Mouse (Mus musculus): ENCODE measurements around the gene Nphp1. TPM values are rescaled to one million over a fixed set of nuclear protein-coding genes. Genes with fewer than 3 reads are reported as not detected.

The Nphp1 gene
- total and polyA plus RNA-seq, 3 experiments = 4.6 to 9.7 (median 8.2) TPM

GRCm38 (mm10) chr2:127773938-127774577 is 14.6 kb downstream of the Nphp1 start:
- H3K79me2 ChIP-seq (replicated peaks; ENCODE audit: control insufficient read depth, extremely low read depth, insufficient read depth, poor library complexity, severe bottlenecking) = no peaks in the 10 kb centered on the region
- no peak for DNase-seq (ENCODE audit: extremely low read depth)
- peaks cover 3 to 7% of the 10 kb centered on the region in 2 experiments for H3K36me3 ChIP-seq (replicated peaks in 1 of 2; ENCODE audit: control insufficient read depth in 1 of 2, insufficient read depth in 1 of 2, low read length in 1 of 2)
- no peaks in the 10 kb centered on the region for H3K4me1 ChIP-seq (ENCODE audit: control insufficient read depth in 1 of 2, insufficient read depth in 2 of 2)
- no peak for TF ChIP-seq PAX5 (IDR thresholded peaks at IDR 0.05; ENCODE audit: low read length)
- no peak for TF ChIP-seq MEF2A (IDR thresholded peaks at IDR 0.05; ENCODE audit: borderline replicate concordance, low read depth, low read length)
- no peak for TF ChIP-seq ZMIZ1 (IDR thresholded peaks at IDR 0.05; ENCODE audit: low read depth, low read length)
- TF ChIP-seq GABPA (IDR thresholded peaks at IDR 0.05; ENCODE audit: insufficient replicate concordance, low read depth, low read length) = no peak
- TF ChIP-seq CTCF (conservative IDR thresholded peaks at IDR 0.05 in 1 of 2, IDR thresholded peaks at IDR 0.05 in 1 of 2; ENCODE audit: low read depth in 2 of 2, low read length in 2 of 2) = no peak
- TF ChIP-seq MAFK (IDR thresholded peaks at IDR 0.05; ENCODE audit: insufficient replicate concordance, low read length) = no peak
- TF ChIP-seq TBP (conservative IDR thresholded peaks at IDR 0.05; ENCODE audit: low read depth, low read length) = no peak
- no peak for TF ChIP-seq MAX (IDR thresholded peaks at IDR 0.05; ENCODE audit: low read length)
- no peak for TF ChIP-seq JUND (conservative IDR thresholded peaks at IDR 0.05; ENCODE audit: low read depth, low read length)
- H3K9me3 ChIP-seq (replicated peaks; ENCODE audit: low read length) = no peaks in the 10 kb centered on the region
- in situ Hi-C loops (cut with MboI; ENCODE audit: low pct_ligation_motif_present, low pct_unique_long_range_greater_than_20kb, low sequenced_read_pairs) (no loop called here), dilution Hi-C loops (cut with MboI; ENCODE audit: extremely low pct_ligation_motif_present, extremely low pct_unique_long_range_greater_than_20kb, low sequenced_read_pairs) (no loop called here)
- H3K9ac ChIP-seq (ENCODE audit: insufficient read depth, low read depth) = no peak overlapping the region
- no peak overlapping the region for H3K4me2 ChIP-seq (ENCODE audit: insufficient read depth, low read depth, poor library complexity, severe bottlenecking)
- no peak overlapping the region for H3K27ac ChIP-seq (ENCODE audit: insufficient read depth, low read depth)
- H3K27me3 ChIP-seq (replicated peaks) = no peaks in the 10 kb centered on the region
- no peak overlapping the region for H3K4me3 ChIP-seq (replicated peaks in 1 of 3; ENCODE audit: low read depth in 2 of 3, low read length in 2 of 3, poor library complexity in 1 of 3)

- Histone ChIP-seq H3K4me3 (replicated peaks in 1 of 3; ENCODE audit: low read depth in 2 of 3, low read length in 2 of 3, poor library complexity in 1 of 3) (no peak overlapping the region), H3K4me2 (ENCODE audit: insufficient read depth, low read depth, poor library complexity, severe bottlenecking) (no peak overlapping the region), H3K4me1 (ENCODE audit: control insufficient read depth in 1 of 2, insufficient read depth in 2 of 2) (peaks cover 0 to 6% of the 10 kb centered on the region in 2 experiments; a peak in 1 of 4 replicates), H3K79me2 (replicated peaks; ENCODE audit: control insufficient read depth, extremely low read depth, insufficient read depth, poor library complexity, severe bottlenecking) (no peaks in the 10 kb centered on the region), H3K9me3 (replicated peaks; ENCODE audit: low read length) (no peaks in the 10 kb centered on the region), H3K36me3 (replicated peaks in 1 of 2; ENCODE audit: control insufficient read depth in 1 of 2, insufficient read depth in 1 of 2, low read length in 1 of 2) (peaks cover 0 to 6% of the 10 kb centered on the region in 2 experiments), H3K27ac (ENCODE audit: insufficient read depth, low read depth) (no peak overlapping the region), H3K27me3 (replicated peaks) (no peaks in the 10 kb centered on the region), H3K9ac (ENCODE audit: insufficient read depth, low read depth) (no peak overlapping the region)
- dilution Hi-C loops (cut with MboI; ENCODE audit: extremely low pct_ligation_motif_present, extremely low pct_unique_long_range_greater_than_20kb, low sequenced_read_pairs) = no loop called here
- in situ Hi-C loops (cut with MboI; ENCODE audit: low pct_ligation_motif_present, low pct_unique_long_range_greater_than_20kb, low sequenced_read_pairs) = no loop called here
- DNase-seq (ENCODE audit: extremely low read depth) = no peak
- TF ChIP-seq TBP (conservative IDR thresholded peaks at IDR 0.05; ENCODE audit: low read depth, low read length) = no peak
- TF ChIP-seq UBTF (IDR thresholded peaks at IDR 0.05; ENCODE audit: low read depth, low read length) = no peak
- no peak for TF ChIP-seq ZNF384 (IDR thresholded peaks at IDR 0.05; ENCODE audit: low read depth, low read length)
- TF ChIP-seq JUND (conservative IDR thresholded peaks at IDR 0.05; ENCODE audit: low read depth, low read length) = no peak
- no peak for TF ChIP-seq JUN (IDR thresholded peaks at IDR 0.05; ENCODE audit: insufficient read depth, low read depth, low read length)
- no peak for TF ChIP-seq IRF4 (IDR thresholded peaks at IDR 0.05; ENCODE audit: low read depth, low read length)
- TF ChIP-seq MAX (IDR thresholded peaks at IDR 0.05; ENCODE audit: low read length) = no peak
- no peak for TF ChIP-seq ELF1 (IDR thresholded peaks at IDR 0.05; ENCODE audit: low read depth, low read length)
- TF ChIP-seq SIN3A (IDR thresholded peaks at IDR 0.05; ENCODE audit: low read length) = no peak
- TF ChIP-seq NRF1 (IDR thresholded peaks at IDR 0.05; ENCODE audit: low read depth, low read length) = no peak
Measured at GRCm38 (mm10) chr2:127761587-127761986, 27.1 kb downstream of the Nphp1 start.
